Mouse (Mus musculus): ENCODE data around the gene Plekhm2. TPM values are rescaled to one million over a fixed set of nuclear protein-coding genes. Genes with fewer than 3 reads are reported as not detected.
A peak's percentile ranks its signal among the peaks of the same experiment; 100 is the strongest.

The Plekhm2 gene
- polyA plus RNA-seq, 1 experiment, result 24.5 TPM

DNA sequence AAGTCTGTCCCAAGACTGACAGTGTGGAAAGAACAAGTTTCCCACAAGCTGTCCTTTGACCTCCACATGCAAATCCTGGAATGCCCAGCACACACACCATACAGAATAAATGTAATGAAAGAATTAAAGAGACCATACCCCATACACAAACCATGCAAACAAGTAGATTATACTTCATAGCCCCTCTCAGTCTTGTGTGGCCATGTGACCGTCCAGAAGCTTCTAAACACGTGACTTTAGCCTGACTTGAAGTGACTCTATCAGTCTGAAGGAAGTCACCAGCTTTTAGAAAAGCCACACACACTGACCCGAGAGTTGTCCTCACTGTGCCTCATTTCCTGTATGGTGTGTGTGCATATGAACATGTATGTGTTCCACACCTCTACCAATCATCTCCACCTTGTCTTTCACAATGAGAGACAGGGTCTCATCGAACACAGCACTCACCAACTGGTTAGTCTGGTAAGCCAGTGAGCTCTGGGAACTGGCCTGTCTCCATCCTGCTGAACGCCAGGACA lies 11.8 kb upstream of the Plekhm2 start:
- Histone ChIP-seq H3K4me3 (replicated peaks; ENCODE audit: control insufficient read depth, low read depth, low read length) (no peak overlapping the region), H3K27ac (ENCODE audit: control insufficient read depth, insufficient read depth, low read depth, low read length, poor library complexity) (no peak overlapping the region), H3K4me1 (ENCODE audit: control insufficient read depth, insufficient read depth, low read length) (no peaks in the 10 kb centered on the region)
- WGBS, result 64% methylated on average over 5 of the region's 5 CpGs
- no peak for TF ChIP-seq CTCF (IDR thresholded peaks at IDR 0.05; ENCODE audit: control insufficient read depth, insufficient read depth, low read length)
- no peak for TF ChIP-seq POLR2A (IDR thresholded peaks at IDR 0.05; ENCODE audit: borderline replicate concordance, control insufficient read depth, low read depth, low read length)

DNA sequence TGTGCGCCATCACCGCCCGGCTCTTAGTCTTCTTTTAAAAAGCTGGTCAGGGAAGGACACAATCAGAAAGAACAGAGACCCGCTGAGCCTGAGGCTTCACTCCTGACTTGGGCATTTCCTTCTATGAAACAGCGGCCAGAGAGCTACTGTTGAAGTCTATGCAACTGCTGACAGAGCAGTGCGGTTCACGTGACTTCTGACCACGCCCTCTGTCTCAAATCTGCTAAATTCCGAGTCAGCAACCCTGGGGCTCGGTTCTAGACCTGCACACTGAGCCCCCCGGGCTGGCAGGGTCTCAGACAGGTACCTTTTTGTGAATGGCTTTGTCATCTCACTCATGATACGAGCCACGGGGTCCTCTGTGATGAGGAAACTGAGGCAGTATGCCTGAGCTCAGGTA lies 7.6 kb upstream of the Plekhm2 start:
- WGBS, result 79% methylated on average over 13 of the region's 13 CpGs

DNA sequence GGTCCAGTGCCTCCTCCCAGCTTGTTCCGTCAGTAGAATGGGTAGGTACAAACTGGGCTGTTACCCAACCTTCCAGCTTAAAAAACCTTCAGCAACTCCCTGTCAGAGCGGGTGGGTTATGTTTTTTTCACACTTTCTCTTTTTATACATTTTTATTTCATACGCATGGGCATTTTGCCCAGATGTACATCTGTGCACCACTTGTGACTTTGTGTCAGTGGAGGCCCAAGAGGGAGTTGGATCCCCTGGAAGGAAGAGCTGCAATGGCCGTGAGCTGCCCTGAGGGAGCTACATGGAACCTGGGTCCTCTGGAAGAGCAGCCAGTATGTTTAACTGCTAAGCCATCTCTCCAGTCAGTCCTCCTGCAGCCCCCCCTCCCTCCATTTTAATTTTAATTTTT lies 6.7 kb upstream of the Plekhm2 start:
- WGBS, result 78% methylated on average over 4 of the region's 4 CpGs

More for the DNA sequence above, 7.6 kb upstream of the Plekhm2 start:
- H3K4me1 ChIP-seq (ENCODE audit: control insufficient read depth, insufficient read depth, low read length), result no peaks in the 10 kb centered on the region; the same call in 1 of the 2 replicates
- TF ChIP-seq CTCF (IDR thresholded peaks at IDR 0.05; ENCODE audit: control insufficient read depth, insufficient read depth, low read length) (no peak), POLR2A (IDR thresholded peaks at IDR 0.05; ENCODE audit: borderline replicate concordance, control insufficient read depth, low read depth, low read length) (no peak)
- H3K27ac ChIP-seq (ENCODE audit: control insufficient read depth, insufficient read depth, low read depth, low read length, poor library complexity), result no peak overlapping the region
- H3K4me3 ChIP-seq (replicated peaks; ENCODE audit: control insufficient read depth, low read depth, low read length), result no peak overlapping the region

DNA sequence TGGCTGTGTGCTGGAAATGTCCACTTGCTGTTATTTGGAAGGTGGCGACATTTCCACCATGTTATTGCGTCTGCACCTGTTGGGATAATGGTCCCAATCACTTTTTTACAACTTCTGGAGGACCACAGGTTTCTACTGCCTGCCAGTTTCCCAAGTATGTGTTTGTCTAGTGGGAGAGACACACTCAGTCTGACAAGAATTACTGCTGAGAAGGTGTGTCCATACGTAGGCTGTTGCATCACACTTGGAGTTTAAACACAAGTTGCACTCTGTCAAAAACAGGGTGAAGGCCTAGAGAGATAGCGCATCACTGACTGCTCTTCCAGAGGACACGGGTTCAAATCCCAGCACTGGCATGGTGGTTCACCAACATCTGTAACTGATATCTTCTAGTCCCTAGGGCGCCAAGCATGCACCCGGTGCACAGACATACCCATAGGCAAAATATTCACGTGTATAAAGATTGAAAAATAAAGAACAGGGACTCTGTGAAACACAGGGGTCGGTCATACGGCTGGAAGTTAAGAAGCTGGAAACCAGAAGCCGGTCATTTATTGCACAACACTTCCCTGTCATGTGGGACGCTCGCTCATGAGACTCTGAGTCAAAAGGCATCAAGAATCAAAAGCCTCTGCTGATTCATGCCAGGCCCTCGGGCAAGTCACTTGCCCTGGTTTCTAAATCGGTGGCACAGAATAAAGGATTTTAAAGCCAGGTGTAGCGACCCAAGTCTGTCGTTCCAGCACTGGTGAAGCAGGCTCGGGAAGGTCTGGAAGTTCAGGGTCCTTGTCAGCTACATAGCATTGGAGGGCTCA lies 5.4 kb upstream of the Plekhm2 start:
- 47% methylated on average over 18 of the region's 18 CpGs for whole genome bisulfite sequencing
- H3K27ac ChIP-seq (ENCODE audit: control insufficient read depth, insufficient read depth, low read depth, low read length, poor library complexity), result 0 out of 2 replicates have a peak overlapping the region, but pooled peaks have one; percentile 12
- no peak overlapping the region for H3K4me3 ChIP-seq (replicated peaks; ENCODE audit: control insufficient read depth, low read depth, low read length)
- H3K4me1 ChIP-seq (ENCODE audit: control insufficient read depth, insufficient read depth, low read length), result no peaks in the 10 kb centered on the region; the same call in 1 of the 2 replicates
- TF ChIP-seq CTCF (IDR thresholded peaks at IDR 0.05; ENCODE audit: control insufficient read depth, insufficient read depth, low read length), result no peak
- TF ChIP-seq POLR2A (IDR thresholded peaks at IDR 0.05; ENCODE audit: borderline replicate concordance, control insufficient read depth, low read depth, low read length), result no peak

More for the DNA sequence above, 6.7 kb upstream of the Plekhm2 start:
- no peak overlapping the region for H3K27ac ChIP-seq (ENCODE audit: control insufficient read depth, insufficient read depth, low read depth, low read length, poor library complexity)
- H3K4me1 ChIP-seq (ENCODE audit: control insufficient read depth, insufficient read depth, low read length), result no peaks in the 10 kb centered on the region; the same call in 1 of the 2 replicates
- no peak for TF ChIP-seq POLR2A (IDR thresholded peaks at IDR 0.05; ENCODE audit: borderline replicate concordance, control insufficient read depth, low read depth, low read length)
- TF ChIP-seq CTCF (IDR thresholded peaks at IDR 0.05; ENCODE audit: control insufficient read depth, insufficient read depth, low read length), result no peak
- no peak overlapping the region for H3K4me3 ChIP-seq (replicated peaks; ENCODE audit: control insufficient read depth, low read depth, low read length)

DNA sequence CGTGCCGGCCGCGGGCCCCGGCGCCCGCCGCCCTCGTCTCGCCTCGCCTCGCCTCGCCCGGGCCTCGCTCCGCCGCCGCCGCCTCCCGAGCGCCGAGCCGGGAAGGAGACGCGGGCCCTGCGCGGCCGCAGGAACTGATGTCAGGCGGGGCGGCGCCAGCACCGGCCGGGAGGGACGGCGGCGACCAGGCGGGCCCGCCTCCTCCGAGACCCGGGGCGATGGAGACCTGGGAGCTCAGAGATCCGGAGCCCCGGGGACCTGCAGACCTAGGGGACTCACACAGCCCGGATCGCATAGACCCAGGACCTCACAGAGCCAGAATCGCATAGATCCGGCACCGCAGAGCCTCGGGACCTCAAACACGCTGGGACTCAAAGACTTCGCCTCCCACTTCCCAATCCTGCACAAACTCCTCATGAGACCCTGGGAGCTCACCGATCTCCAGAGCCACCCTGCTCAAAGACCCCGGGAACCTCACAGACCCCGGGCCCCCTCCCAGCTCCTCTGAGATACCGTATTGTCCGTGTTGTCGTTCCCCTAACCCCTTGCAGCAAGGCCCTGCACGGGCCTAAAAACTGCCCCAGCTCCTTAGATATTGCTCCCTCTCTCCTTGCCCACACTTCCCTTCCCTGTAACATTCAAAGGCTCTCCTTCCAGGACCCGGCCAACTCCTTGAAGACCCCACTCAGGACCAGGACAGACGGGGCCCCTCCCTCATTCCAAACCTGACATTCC lies 521 bp downstream of the Plekhm2 start:
- Histone ChIP-seq H3K4me3 (replicated peaks; ENCODE audit: control insufficient read depth, low read depth, low read length) (peak overlapping the region; percentile 72), H3K4me1 (ENCODE audit: control insufficient read depth, insufficient read depth, low read length) (peaks cover 2% of the 10 kb centered on the region; the same call in 1 of the 2 replicates), H3K27ac (ENCODE audit: control insufficient read depth, insufficient read depth, low read depth, low read length, poor library complexity) (peak overlapping the region; percentile 9; the same call in 1 of the 2 replicates)
- TF ChIP-seq POLR2A (IDR thresholded peaks at IDR 0.05; ENCODE audit: borderline replicate concordance, control insufficient read depth, low read depth, low read length) (peak; percentile 48; the same call in 1 of the 2 replicates), CTCF (IDR thresholded peaks at IDR 0.05; ENCODE audit: control insufficient read depth, insufficient read depth, low read length) (no peak)
- 5% methylated on average over 60 of the region's 60 CpGs for WGBS

DNA sequence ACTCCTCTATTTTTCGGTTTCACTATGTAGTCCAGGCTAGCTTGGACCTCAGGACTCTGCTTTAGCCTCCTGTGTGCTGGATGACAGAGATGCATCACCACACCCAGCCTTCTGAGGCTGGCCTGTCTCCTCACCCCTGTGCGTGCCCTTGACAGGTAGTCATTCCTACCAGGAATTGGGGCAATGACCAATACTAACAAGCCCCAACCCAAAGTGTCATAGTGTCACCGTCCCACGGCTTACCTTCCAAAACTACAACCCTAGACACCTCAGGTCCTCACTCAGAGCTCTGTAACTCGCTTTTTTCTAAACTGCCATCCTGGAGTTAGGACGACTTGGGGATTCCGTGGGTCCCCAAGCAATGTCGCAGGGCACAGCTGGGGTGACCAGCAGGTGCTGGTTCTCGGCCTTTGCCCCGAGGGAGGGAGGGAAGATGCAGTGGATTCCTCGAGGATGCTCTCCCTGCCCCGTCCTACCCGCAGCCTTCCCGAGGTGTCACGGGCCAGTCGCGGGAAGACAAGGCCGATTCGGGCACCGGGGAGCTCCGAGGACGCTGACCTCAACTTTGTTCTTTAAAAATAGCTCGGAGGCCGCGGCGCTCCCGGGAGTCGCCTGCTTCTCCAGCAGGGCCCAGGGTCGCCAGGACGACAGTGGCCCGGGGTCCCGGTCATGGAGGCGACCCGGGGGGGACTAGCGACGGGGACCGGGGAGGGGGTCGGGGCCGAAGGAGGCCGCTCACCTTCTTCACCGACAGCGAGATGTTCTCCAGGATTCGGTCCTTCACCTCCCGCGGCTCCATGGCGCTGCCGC lies 1.4 kb downstream of the Plekhm2 start:
- peak overlapping the region; percentile 72 for H3K4me3 ChIP-seq (replicated peaks; ENCODE audit: control insufficient read depth, low read depth, low read length)
- no peak for TF ChIP-seq CTCF (IDR thresholded peaks at IDR 0.05; ENCODE audit: control insufficient read depth, insufficient read depth, low read length)
- TF ChIP-seq POLR2A (IDR thresholded peaks at IDR 0.05; ENCODE audit: borderline replicate concordance, control insufficient read depth, low read depth, low read length), result no peak
- H3K4me1 ChIP-seq (ENCODE audit: control insufficient read depth, insufficient read depth, low read length), result peaks cover 2% of the 10 kb centered on the region; the same call in 1 of the 2 replicates
- 4% methylated on average over 47 of the region's 47 CpGs for WGBS
- peak overlapping the region; percentile 9; the same call in 1 of the 2 replicates for H3K27ac ChIP-seq (ENCODE audit: control insufficient read depth, insufficient read depth, low read depth, low read length, poor library complexity)

DNA sequence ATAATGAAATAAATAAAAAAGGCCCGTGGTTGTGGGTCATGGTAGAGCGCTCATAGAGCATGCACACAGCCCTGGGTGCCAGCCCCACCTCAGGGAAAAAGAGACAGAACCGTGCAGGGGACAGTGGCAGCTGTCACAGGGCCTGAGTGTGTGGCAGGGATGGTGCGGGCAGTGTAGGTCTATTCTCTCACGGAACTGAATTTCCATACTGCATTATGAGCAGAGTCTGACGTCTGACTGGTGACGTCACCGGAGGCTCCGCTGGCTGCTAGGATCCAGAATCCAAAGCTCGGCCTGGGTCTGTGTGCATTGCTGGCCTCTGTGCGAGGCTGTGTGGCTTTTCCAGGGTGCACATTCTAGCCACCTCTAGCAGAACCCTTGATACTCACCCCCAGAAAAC lies 3.8 kb downstream of the Plekhm2 start:
- no peak for TF ChIP-seq POLR2A (IDR thresholded peaks at IDR 0.05; ENCODE audit: borderline replicate concordance, control insufficient read depth, low read depth, low read length)
- no peak for TF ChIP-seq CTCF (IDR thresholded peaks at IDR 0.05; ENCODE audit: control insufficient read depth, insufficient read depth, low read length)
- Histone ChIP-seq H3K4me1 (ENCODE audit: control insufficient read depth, insufficient read depth, low read length) (peaks cover 3% of the 10 kb centered on the region; the same call in 1 of the 2 replicates), H3K27ac (ENCODE audit: control insufficient read depth, insufficient read depth, low read depth, low read length, poor library complexity) (no peak overlapping the region), H3K4me3 (replicated peaks; ENCODE audit: control insufficient read depth, low read depth, low read length) (no peak overlapping the region)
- 92% methylated on average over 11 of the region's 11 CpGs for WGBS
